Mouse (Mus musculus) lung, embryonic 14.5 days (tissue): ENCODE results near the gene Mrpl34. TPM values are rescaled to one million over a fixed set of nuclear protein-coding genes. Genes with fewer than 3 reads are reported as not detected.

Experiments used
- ATAC-seq: fragments of 200-750 bp; cut with Nextera tagmentation; 2 replicates; pipeline ENCODE4 v1.8.0; 2017; ENCODE audit warnings: mild to moderate bottlenecking, moderate TSS enrichment, moderate library complexity; ENCODE audit not compliant: insufficient read depth
- DNase-seq: peaks from one replicate; pipeline ENCODE4 v3.0.0-alpha.2; 2015
- H3K27ac ChIP-seq: fragments of 300-500 bp; sonication (generic); 2 replicates; pipeline ENCODE4 v1.5.1; 2014; ENCODE audit warnings: low read depth, mild to moderate bottlenecking, moderate library complexity
- H3K27me3 ChIP-seq: fragments of 300-500 bp; sonication (generic); 2 replicates; pipeline ENCODE4 v1.6.1; 2014; ENCODE audit warnings: low read length, control low read depth; ENCODE audit not compliant: insufficient read depth
- H3K36me3 ChIP-seq: fragments of 300-500 bp; sonication (generic); 2 replicates; pipeline ENCODE4 v1.6.1; 2014; ENCODE audit warnings: control low read depth; ENCODE audit not compliant: insufficient read depth
- H3K4me1 ChIP-seq: fragments of 300-500 bp; sonication (generic); 2 replicates; pipeline ENCODE4 v1.6.1; 2014; ENCODE audit warnings: antibody characterized with exemption, control low read depth; ENCODE audit not compliant: insufficient read depth
- H3K4me2 ChIP-seq: fragments of 300-500 bp; sonication (generic); 2 replicates; pipeline ENCODE4 v1.6.1; 2014; ENCODE audit warnings: mild to moderate bottlenecking
- H3K4me3 ChIP-seq: fragments of 300-500 bp; sonication (generic); 2 replicates; pipeline ENCODE4 v1.5.1; 2014; ENCODE audit warnings: low read depth, low read length
- H3K9ac ChIP-seq: fragments of 300-500 bp; sonication (generic); 2 replicates; pipeline ENCODE4 v1.6.1; 2014
- H3K9me3 ChIP-seq: fragments of 300-500 bp; sonication (generic); 2 replicates; pipeline ENCODE4 v1.6.1; 2016; ENCODE audit warnings: low read depth, low read length, control low read depth
- CTCF ChIP-seq: IDR thresholded peaks from 2 replicates; pipeline ENCODE4 v1.5.1; 2016; ENCODE audit warnings: antibody characterized with exemption, low read depth
- WGBS: fragments of 180-500 bp; shearing (Covaris S2); extraction: QIAGEN DNeasy Blood & Tissue Kit; methylation state at CpG from one replicate; pipeline ENCODE4 v1.1.7; 2014; 5-methylcytosine and 5-hydroxymethylcytosine counted together
- polyA plus RNA-seq: library from polyadenylated mRNA; unstranded; fragments of >200 nt; fragmentation: Nextera tagmentation; extraction: Ambion mirVana; gene quantifications from 2 replicates; pipeline ENCODE4 v1.2.1, GENCODE M21; 2014

Gene Mrpl34
- polyA plus RNA-seq, 1 experiment from 2014 or later = 135 TPM

DNA sequence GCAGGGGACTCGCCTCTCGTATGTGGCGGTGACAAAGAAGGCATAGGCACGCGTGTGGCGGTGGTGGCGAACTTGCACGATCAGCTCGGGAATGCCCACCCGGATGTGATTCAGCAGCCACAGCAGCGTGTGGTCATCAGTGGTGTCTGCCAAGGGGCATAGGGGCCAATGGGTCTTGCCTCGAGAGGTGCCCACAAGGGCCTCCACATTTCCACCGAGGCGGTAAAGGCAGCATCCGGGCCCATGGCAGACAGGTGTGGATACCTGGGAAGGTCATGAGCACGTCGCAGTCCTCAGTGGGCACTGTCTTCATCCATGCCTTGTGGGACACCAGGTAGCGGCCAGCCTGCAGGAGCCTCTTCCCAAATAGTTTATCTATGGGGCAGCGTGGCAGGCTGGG, 20.0 kb downstream of the Mrpl34 start:
- ATAC-seq (no peak), DNase-seq (no peak)
- Histone ChIP-seq H3K4me2 (peak overlapping the region; percentile 90), H3K9ac (no peak overlapping the region), H3K27me3 (no peaks in the 10 kb centered on the region), H3K9me3 (no peaks in the 10 kb centered on the region), H3K27ac (no peak overlapping the region), H3K4me1 (peaks cover 12% of the 10 kb centered on the region), H3K4me3 (peak overlapping the region; percentile 74), H3K36me3 (peaks cover 24% of the 10 kb centered on the region)
- WGBS = 94% methylated on average over 19 of the region's 19 CpGs
- TF ChIP-seq CTCF = no peak

DNA sequence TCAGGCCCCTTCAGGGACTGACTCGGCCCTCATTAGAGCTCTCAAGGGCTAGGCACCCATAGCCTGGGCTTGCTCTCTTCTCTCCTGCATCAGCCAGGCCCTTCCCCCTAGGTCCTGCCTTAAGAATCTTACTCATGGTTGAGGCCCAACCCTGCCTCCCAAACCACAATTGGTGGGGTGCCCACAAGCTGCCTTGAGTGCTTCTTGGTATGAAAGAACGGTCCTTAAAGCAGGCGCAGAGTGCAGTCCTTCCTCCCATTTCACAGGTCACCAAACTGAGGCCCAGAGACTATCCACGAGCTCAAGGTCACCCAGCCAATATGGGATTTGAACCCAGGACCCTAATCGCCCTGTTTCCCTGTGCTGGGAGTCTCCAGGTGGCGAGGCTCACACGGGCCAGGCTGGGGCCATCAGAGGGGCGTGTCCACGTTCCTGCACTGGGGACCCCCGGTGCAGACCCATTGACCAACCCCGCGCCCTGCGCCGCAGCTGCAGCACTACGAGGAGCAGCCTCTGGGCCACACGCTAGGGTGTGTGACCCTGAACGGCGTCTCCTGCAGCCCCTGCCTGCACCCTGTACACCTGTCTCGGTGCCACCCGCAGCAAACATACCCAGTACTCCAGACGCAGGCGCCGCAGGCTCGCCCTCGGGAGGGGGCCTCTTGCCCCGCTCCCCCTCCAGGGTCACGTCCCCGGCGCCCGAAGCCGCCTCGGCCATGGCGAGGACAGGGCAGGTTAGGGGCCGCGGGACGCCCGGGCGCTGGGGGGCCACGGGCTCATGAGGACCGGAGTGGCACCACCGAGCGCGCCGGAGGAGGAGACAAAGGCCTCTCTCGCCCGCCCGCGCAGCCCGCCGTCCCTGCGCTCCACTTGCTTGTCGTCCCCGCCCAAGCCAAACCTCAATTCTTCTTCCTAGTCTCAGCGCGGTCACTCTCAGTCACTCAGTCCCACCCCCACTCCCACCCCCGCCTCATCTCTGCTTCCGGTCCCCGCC, 20.7 kb downstream of the Mrpl34 start, which contains the start of gene Ano8:
Gene Ano8 (minus strand): TSS at position 822 of the 994 bp plus-strand sequence.
- Histone ChIP-seq H3K36me3 (peaks cover 17% of the 10 kb centered on the region), H3K9ac (peak within 1 kb of the TSS; percentile 77), H3K27ac (peak within 1 kb of the TSS; percentile 76), H3K4me2 (peak within 1 kb of the TSS; percentile 90), H3K4me1 (peaks cover 12% of the 10 kb centered on the region), H3K9me3 (no peaks in the 10 kb centered on the region), H3K4me3 (peak within 1 kb of the TSS; percentile 74), H3K27me3 (no peaks in the 10 kb centered on the region)
- TF ChIP-seq CTCF = no peak
- WGBS = 4% methylated on average over 55 of the region's 58 CpGs
- peak; percentile 93 for DNase-seq
- peak; percentile 67 for ATAC-seq

DNA sequence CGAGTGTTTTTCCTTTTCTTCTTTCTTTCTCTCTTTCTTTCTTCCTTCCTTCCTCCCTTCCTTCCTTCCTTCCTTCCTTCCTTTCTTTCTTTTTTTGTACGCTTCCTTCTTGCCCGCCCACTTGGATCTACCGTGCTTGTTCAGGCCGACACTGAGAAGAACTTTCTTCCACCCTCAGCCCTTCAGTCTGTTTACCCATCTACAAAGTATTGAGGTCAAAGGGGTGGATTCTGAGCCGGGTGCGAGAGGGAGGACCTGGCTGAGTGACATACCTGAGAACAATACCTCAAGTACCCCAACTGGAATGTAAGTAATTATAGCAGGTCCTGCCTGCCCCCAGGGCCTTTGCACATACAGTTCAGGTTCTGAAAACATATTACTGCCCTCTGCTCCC, 21.4 kb downstream of the Mrpl34 start:
- ATAC-seq (no peak), DNase-seq (peak; percentile 40)
- WGBS = 12% methylated on average over 7 of the region's 7 CpGs
- no peaks in the 10 kb centered on the region for H3K9me3 ChIP-seq
- H3K9ac ChIP-seq = peak overlapping the region; percentile 77; the same call in 1 of the 2 replicates
- no peak for TF ChIP-seq CTCF
- H3K27ac ChIP-seq = peak overlapping the region; percentile 76; the same call in 1 of the 2 replicates
- peak overlapping the region; percentile 90 for H3K4me2 ChIP-seq
- peak overlapping the region; percentile 74 for H3K4me3 ChIP-seq
- H3K36me3 ChIP-seq = peaks cover 23% of the 10 kb centered on the region
- peaks cover 12% of the 10 kb centered on the region for H3K4me1 ChIP-seq
- no peaks in the 10 kb centered on the region for H3K27me3 ChIP-seq

DNA sequence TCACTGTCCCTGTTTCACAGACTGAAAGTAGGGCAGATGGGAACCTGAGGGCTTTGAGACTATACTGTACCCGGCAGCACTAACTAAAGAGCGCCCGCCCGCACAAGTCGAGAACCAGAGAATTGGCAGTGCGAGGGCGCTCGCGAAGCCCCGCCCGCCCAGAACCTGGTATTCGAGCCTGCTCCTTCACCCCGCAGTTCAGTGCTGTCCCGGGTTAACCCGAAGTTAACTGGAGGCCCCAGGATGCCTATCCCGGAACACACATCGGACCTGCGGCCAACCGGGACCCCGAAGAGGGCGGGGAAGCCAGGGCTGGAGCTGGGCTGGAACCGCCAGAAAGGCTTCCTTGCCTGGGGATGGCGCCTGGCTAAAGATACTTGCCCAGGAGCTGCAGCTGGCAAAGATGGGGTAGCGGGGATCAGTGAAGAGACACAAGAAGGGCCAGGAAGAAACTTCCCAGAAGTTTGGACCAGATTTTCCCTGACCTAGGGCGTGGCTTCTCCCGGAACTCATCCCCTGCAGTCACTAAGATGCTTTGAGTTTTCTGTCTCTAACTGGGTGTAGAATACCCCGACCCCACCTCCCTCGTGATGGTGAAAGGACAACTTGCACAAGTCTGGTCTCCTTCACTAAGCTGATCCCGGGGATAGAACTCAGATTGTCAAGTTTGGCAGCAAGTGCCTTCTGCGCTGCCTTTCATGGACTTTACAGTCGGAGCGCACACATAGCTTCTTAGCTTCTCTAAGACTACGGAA, 23.1 kb downstream of the Mrpl34 start, which contains the start of gene Gtpbp3:
Gene Gtpbp3 (plus strand): TSS at position 413 of the 755 bp plus-strand sequence.
- H3K4me2 ChIP-seq = peak within 1 kb of the TSS; percentile 99
- peak within 1 kb of the TSS; percentile 75 for H3K9ac ChIP-seq
- H3K27ac ChIP-seq = peak within 1 kb of the TSS; percentile 93
- peaks cover 12% of the 10 kb centered on the region for H3K4me1 ChIP-seq
- no peaks in the 10 kb centered on the region for H3K27me3 ChIP-seq
- DNase-seq (peak; percentile 89), ATAC-seq (peak; percentile 47)
- WGBS = under 1% methylated on average over 33 of the region's 33 CpGs
- H3K4me3 ChIP-seq = peak within 1 kb of the TSS; percentile 90
- no peak for TF ChIP-seq CTCF
- H3K36me3 ChIP-seq = peaks cover 36% of the 10 kb centered on the region
- no peaks in the 10 kb centered on the region for H3K9me3 ChIP-seq

DNA sequence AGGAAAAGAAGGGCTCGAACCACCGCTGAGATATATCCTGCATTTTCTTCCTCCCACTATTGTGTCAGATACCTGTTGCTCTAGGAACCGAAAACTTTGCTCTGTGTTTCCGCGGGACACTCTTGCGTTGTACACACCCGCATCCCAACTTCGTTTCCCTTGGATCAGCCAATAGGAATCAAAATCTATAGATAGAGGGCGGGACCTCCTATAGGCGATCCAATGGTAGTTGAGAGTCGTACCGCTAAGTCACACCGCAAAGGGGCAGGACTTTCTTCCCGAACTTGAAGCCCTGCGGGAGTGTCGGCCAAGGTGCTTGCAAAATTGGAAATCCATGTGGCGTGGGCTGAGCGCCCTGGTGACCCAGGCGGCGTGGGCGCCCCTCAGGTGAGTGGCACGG, 23.7 kb downstream of the Mrpl34 start:
- Histone ChIP-seq H3K27ac (peak overlapping the region; percentile 93), H3K27me3 (no peaks in the 10 kb centered on the region), H3K4me3 (peak overlapping the region; percentile 90), H3K9me3 (no peaks in the 10 kb centered on the region), H3K4me1 (peaks cover 12% of the 10 kb centered on the region), H3K36me3 (peaks cover 35% of the 10 kb centered on the region), H3K9ac (peak overlapping the region; percentile 75), H3K4me2 (peak overlapping the region; percentile 99)
- DNase-seq (peak; percentile 98), ATAC-seq (peak; percentile 85)
- 0% methylated on average over 22 of the region's 22 CpGs for WGBS
- no peak for TF ChIP-seq CTCF

DNA sequence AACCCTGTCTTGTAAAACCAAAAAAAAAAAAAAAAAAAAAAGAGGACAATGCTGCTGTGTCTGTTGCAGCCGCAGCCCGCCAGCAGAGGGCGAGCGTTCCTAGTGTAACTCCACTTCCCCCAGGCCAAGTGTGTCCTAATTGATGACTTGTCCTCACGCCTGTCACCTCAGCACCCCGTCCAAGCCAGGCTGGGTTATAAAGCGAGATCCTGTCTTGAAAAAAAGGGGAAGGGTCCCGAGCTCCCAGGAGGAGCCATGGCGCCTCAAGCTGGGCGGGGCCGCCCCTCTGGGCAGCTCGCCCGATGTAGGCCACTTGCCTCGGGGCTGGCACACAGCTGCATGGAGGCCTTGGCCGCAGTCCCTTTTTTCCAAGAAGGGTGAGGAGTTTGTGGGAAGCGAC, 30.3 kb downstream of the Mrpl34 start:
- ATAC-seq = peak; percentile 58
- Histone ChIP-seq H3K36me3 (peaks cover 47% of the 10 kb centered on the region), H3K9me3 (no peaks in the 10 kb centered on the region), H3K9ac (no peak overlapping the region), H3K4me3 (no peak overlapping the region), H3K4me1 (peaks cover 27% of the 10 kb centered on the region), H3K4me2 (peak overlapping the region; percentile 13), H3K27me3 (no peaks in the 10 kb centered on the region), H3K27ac (no peak overlapping the region)
- peak; percentile 94 for DNase-seq
- peak; percentile 89 for TF ChIP-seq CTCF
- WGBS = 13% methylated on average over 16 of the region's 16 CpGs

DNA sequence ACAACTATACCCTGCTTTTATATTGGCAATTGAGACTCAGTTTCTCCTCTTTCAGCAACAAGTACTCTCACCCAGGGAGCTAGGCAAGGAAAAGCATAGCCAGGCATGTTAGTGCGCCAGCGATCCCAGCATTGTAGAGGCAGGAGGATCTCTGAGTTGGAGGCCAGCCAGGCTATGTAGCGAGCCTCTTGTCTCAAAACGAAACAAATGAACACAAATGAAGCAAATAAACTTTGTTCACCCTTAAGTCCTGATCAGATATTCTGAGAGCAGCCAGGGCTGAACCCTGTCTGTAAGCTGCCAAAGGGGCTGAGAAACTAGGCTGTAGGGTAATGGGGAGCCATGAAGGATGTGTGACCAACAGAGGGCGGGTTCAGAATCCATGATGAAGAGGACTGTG, 31.1 kb downstream of the Mrpl34 start:
- no peak overlapping the region for H3K9ac ChIP-seq
- no peak for TF ChIP-seq CTCF
- peaks cover 27% of the 10 kb centered on the region for H3K4me1 ChIP-seq
- H3K4me3 ChIP-seq = no peak overlapping the region
- no peaks in the 10 kb centered on the region for H3K9me3 ChIP-seq
- peak overlapping the region; percentile 75 for H3K27ac ChIP-seq
- H3K27me3 ChIP-seq = no peaks in the 10 kb centered on the region
- peaks cover 44% of the 10 kb centered on the region for H3K36me3 ChIP-seq
- ATAC-seq (no peak), DNase-seq (peak; percentile 41)
- WGBS = 73% methylated on average over 5 of the region's 5 CpGs
- H3K4me2 ChIP-seq = no peak overlapping the region
